Mouse (Mus musculus) ES-Bruce4 (cell line): ENCODE data around the gene Capn11.

Source experiments
- CTCF ChIP-seq: IDR thresholded peaks from one replicate; pipeline ENCODE4 v1.8.1; 2011; ENCODE audit warnings: low read depth, low read length
- POLR2A ChIP-seq: IDR thresholded peaks from one replicate; pipeline ENCODE4 v1.8.1; 2011; ENCODE audit warnings: low read length; ENCODE audit not compliant: insufficient read depth

GRCm38 (mm10) chr17:45701236-45701591 lies 42.1 kb upstream of the Capn11 start:
- TF ChIP-seq CTCF (no peak), POLR2A (no peak)
